Mouse (Mus musculus): ENCODE results near the gene Lrrc10b. TPM values are rescaled to one million over a fixed set of nuclear protein-coding genes. Genes with fewer than 3 reads are reported as not detected.

Gene Lrrc10b
- polyA plus RNA-seq, 1 experiment from 2014 or later, result 3.7 TPM

DNA sequence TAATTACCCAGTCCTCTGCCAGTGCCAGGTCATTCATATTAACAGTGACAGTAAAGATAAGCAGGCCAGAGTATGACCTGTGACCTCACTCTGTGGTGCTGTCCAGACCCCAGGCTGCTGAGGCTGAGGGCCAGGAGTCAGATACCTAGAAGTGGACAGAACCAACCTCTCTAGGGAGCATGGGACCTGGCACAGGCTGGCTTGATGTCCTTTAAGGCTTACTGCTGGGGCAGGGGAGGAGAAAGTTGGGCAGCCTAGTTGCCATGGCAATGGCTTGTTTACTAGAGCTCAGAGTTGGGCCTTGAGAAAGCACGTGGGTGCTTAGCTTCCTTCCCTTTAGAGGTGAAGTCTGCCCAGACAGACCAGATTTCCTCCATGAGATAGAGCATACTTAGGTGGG, 20.5 kb downstream of the Lrrc10b start:
- 9% methylated on average over 1 of the region's 1 CpGs for WGBS
- no peak overlapping the region for H3K4me3 ChIP-seq (ENCODE audit: low read depth, low read length)
- H3K27me3 ChIP-seq (replicated peaks; ENCODE audit: insufficient read depth, low read length), result no peaks in the 10 kb centered on the region
- no peaks in the 10 kb centered on the region for H3K36me3 ChIP-seq (ENCODE audit: insufficient read depth, low read length)
- DNase-seq (ENCODE audit: low spot score) (peak; percentile 63), ATAC-seq (0 out of 2 replicates have a peak, but pooled peaks have one; percentile 8)
- no peaks in the 10 kb centered on the region for H3K9me3 ChIP-seq (ENCODE audit: low read length)
- no peak overlapping the region for H3K9ac ChIP-seq (replicated peaks; ENCODE audit: low read depth)
- no peak for TF ChIP-seq EP300 (IDR thresholded peaks at IDR 0.05)
- TF ChIP-seq CTCF (IDR thresholded peaks at IDR 0.05), result no peak
- H3K4me1 ChIP-seq (ENCODE audit: insufficient read depth, low read depth, low read length), result 0 out of 2 replicates have a peak, but pooled peaks cover 5% of the 10 kb centered on the region
- no peak overlapping the region for H3K27ac ChIP-seq (ENCODE audit: low read length)
- H3K4me2 ChIP-seq (replicated peaks; ENCODE audit: low read depth, low read length), result no peak overlapping the region

DNA sequence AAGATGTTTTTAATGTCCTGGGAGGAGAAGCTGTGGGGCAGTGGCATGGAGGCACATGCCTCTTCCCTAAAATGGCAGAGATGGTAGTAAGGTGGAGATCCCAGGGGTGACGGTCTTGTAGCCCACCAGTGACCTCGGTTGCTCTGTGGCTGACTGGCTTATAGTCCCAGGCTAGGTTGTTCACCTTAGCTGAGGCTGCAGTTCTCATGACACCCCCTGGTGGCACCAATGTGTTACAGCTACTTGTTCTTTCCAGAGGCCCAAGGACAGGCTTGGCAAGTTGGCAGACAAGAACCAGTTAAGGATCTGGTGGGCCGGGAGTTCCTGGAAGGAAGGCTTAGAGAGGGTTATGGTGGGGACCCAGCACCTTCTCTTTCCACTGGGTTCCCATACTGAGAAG, 21.4 kb downstream of the Lrrc10b start:
- Histone ChIP-seq H3K27me3 (replicated peaks; ENCODE audit: insufficient read depth, low read length) (no peaks in the 10 kb centered on the region), H3K4me2 (replicated peaks; ENCODE audit: low read depth, low read length) (peak overlapping the region; percentile 28; the same call in 1 of the 2 replicates), H3K4me1 (ENCODE audit: insufficient read depth, low read depth, low read length) (0 out of 2 replicates have a peak, but pooled peaks cover 5% of the 10 kb centered on the region), H3K27ac (ENCODE audit: low read length) (peak overlapping the region; percentile 81; the same call in 1 of the 2 replicates), H3K4me3 (ENCODE audit: low read depth, low read length) (no peak overlapping the region), H3K9me3 (ENCODE audit: low read length) (no peaks in the 10 kb centered on the region), H3K9ac (replicated peaks; ENCODE audit: low read depth) (no peak overlapping the region), H3K36me3 (ENCODE audit: insufficient read depth, low read length) (no peaks in the 10 kb centered on the region)
- ATAC-seq (peak; percentile 18; the same call in 1 of the 2 replicates), DNase-seq (ENCODE audit: low spot score) (peak; percentile 86)
- TF ChIP-seq EP300 (IDR thresholded peaks at IDR 0.05) (no peak), CTCF (IDR thresholded peaks at IDR 0.05) (peak; percentile 94)
- 27% methylated on average over 3 of the region's 3 CpGs for WGBS

DNA sequence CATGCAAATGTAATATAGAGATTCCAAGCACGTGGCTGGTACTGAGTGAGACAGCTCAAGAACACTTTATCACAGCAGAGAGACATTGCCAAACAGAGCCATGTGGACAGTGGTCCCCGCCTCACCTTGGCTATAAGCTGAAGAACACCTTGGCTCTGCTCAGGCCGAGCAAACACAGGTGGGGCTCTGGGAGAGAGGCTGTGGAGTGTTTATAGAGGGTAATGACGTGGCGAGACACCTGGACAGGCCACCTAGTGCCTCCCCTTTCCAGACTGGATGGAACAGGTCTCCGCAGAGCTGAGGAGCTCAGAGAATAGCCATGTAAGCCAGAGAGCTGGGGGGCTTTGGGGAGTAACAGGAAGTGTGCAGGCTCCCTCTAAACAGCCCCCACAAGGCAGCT, 22.3 kb downstream of the Lrrc10b start:
- ATAC-seq (peak; percentile 96), DNase-seq (ENCODE audit: low spot score) (peak; percentile 92)
- H3K36me3 ChIP-seq (ENCODE audit: insufficient read depth, low read length), result no peaks in the 10 kb centered on the region
- H3K4me3 ChIP-seq (ENCODE audit: low read depth, low read length), result no peak overlapping the region
- peaks cover 5% of the 10 kb centered on the region; the same call in 1 of the 2 replicates for H3K4me1 ChIP-seq (ENCODE audit: insufficient read depth, low read depth, low read length)
- TF ChIP-seq EP300 (IDR thresholded peaks at IDR 0.05) (peak; percentile 74), CTCF (IDR thresholded peaks at IDR 0.05) (no peak)
- no peaks in the 10 kb centered on the region for H3K27me3 ChIP-seq (replicated peaks; ENCODE audit: insufficient read depth, low read length)
- H3K4me2 ChIP-seq (replicated peaks; ENCODE audit: low read depth, low read length), result peak overlapping the region; percentile 28
- no peaks in the 10 kb centered on the region for H3K9me3 ChIP-seq (ENCODE audit: low read length)
- H3K9ac ChIP-seq (replicated peaks; ENCODE audit: low read depth), result no peak overlapping the region
- H3K27ac ChIP-seq (ENCODE audit: low read length), result peak overlapping the region; percentile 81
- 44% methylated on average over 6 of the region's 6 CpGs for WGBS

DNA sequence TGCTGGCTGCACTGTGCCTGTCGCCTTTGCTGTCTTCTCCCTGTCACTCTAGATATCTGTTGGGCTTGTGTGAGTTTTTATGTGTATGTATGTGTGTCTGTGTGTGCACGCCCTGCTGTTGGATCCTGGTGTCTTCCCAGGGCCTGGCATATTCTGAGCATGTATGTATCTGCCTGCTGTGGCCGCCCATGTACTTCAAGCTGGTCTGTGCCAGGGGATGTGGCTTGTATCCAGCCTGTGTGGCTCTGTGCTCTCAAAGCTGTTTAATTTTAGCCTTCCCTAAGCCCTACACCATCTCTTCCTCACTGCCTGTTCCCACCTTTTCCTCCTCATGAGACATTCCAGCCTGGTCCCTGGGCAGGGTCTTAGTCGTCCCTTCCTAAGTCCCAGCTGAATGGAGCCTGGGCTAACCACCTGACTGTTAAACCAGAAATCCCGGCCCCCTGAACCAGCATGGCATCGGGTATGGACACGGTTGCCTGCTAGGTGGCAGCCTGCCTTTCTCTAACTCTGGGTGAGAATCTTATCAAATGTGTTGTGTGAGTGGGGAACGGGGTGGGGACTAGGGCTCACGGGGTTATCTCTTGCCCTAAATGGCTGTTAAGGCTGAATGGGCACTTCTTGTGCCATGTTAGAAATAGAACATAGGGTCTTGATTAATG, 23.3 kb downstream of the Lrrc10b start:
- Histone ChIP-seq H3K4me2 (replicated peaks; ENCODE audit: low read depth, low read length) (no peak overlapping the region), H3K27ac (ENCODE audit: low read length) (no peak overlapping the region)
- 46% methylated on average over 9 of the region's 9 CpGs for WGBS

DNA sequence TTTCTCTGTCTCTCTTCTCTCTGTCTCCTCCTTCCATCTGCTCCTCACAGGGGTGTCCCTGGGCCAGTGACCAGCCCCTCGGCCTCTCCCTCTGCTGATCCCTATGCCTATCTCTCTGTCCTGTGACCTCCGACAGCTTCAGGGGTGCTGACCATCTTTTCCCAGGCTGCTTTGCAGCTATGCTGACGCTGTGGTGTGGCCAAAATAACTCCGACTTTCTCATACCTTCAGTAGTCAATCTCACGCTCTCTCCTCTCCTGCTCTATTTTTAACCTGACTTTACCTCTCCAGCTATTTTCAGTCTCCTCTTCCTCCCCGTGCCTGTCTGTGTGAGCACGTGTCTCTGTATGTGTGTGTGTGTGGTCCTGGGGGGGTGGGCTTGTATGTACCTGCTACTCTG, 24.0 kb downstream of the Lrrc10b start:
- no peak for DNase-seq (ENCODE audit: low spot score)
- Histone ChIP-seq H3K36me3 (ENCODE audit: insufficient read depth, low read length) (no peaks in the 10 kb centered on the region), H3K9ac (replicated peaks; ENCODE audit: low read depth) (no peak overlapping the region), H3K27ac (ENCODE audit: low read length) (no peak overlapping the region), H3K9me3 (ENCODE audit: low read length) (no peaks in the 10 kb centered on the region), H3K27me3 (replicated peaks; ENCODE audit: insufficient read depth, low read length) (no peaks in the 10 kb centered on the region), H3K4me3 (ENCODE audit: low read depth, low read length) (no peak overlapping the region), H3K4me2 (replicated peaks; ENCODE audit: low read depth, low read length) (no peak overlapping the region), H3K4me1 (ENCODE audit: insufficient read depth, low read depth, low read length) (peaks cover 8% of the 10 kb centered on the region; the same call in 1 of the 2 replicates)
- 57% methylated on average over 7 of the region's 7 CpGs for WGBS
- TF ChIP-seq EP300 (IDR thresholded peaks at IDR 0.05), result no peak
- ATAC-seq, result no peak

More for the DNA sequence above, 23.3 kb downstream of the Lrrc10b start:
- Histone ChIP-seq H3K4me1 (ENCODE audit: insufficient read depth, low read depth, low read length) (peaks cover 8% of the 10 kb centered on the region; the same call in 1 of the 2 replicates), H3K9ac (replicated peaks; ENCODE audit: low read depth) (no peak overlapping the region), H3K36me3 (ENCODE audit: insufficient read depth, low read length) (no peaks in the 10 kb centered on the region), H3K4me3 (ENCODE audit: low read depth, low read length) (no peak overlapping the region), H3K9me3 (ENCODE audit: low read length) (no peaks in the 10 kb centered on the region), H3K27me3 (replicated peaks; ENCODE audit: insufficient read depth, low read length) (no peaks in the 10 kb centered on the region)
- TF ChIP-seq EP300 (IDR thresholded peaks at IDR 0.05) (no peak), CTCF (IDR thresholded peaks at IDR 0.05) (no peak)
- ATAC-seq, result no peak
- DNase-seq (ENCODE audit: low spot score), result no peak

DNA sequence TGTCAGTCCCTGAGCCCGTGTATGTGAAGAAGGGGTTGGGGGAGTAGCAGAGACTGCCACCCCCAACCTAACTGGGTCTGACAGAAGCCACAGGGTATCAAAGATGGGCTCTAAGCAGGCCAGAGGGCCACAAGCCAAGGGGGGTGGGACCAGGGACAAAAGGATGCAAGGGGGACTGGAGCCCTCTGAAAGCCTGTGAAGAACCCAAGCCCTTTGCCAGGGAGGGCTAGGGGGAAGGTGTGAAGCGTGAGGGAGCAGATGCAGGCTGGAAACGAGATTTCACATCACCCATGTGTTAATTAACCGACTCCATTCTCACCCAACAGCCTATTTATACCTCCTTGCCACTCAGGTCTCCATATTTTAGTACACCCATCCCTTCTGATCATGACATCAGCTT, 25.4 kb downstream of the Lrrc10b start:
- no peak for ATAC-seq
- Histone ChIP-seq H3K4me2 (replicated peaks; ENCODE audit: low read depth, low read length) (no peak overlapping the region), H3K4me1 (ENCODE audit: insufficient read depth, low read depth, low read length) (peaks cover 8% of the 10 kb centered on the region; the same call in 1 of the 2 replicates), H3K9me3 (ENCODE audit: low read length) (no peaks in the 10 kb centered on the region), H3K4me3 (ENCODE audit: low read depth, low read length) (no peak overlapping the region), H3K9ac (replicated peaks; ENCODE audit: low read depth) (no peak overlapping the region), H3K36me3 (ENCODE audit: insufficient read depth, low read length) (no peaks in the 10 kb centered on the region), H3K27me3 (replicated peaks; ENCODE audit: insufficient read depth, low read length) (no peaks in the 10 kb centered on the region), H3K27ac (ENCODE audit: low read length) (no peak overlapping the region)
- no peak for DNase-seq (ENCODE audit: low spot score)
- TF ChIP-seq EP300 (IDR thresholded peaks at IDR 0.05) (no peak), CTCF (IDR thresholded peaks at IDR 0.05) (no peak)
- WGBS, result 38% methylated on average over 4 of the region's 4 CpGs

Measured in lung, postnatal 0 days (tissue).